Mouse (Mus musculus) left cerebral cortex, postnatal 14 days (tissue): ENCODE results near the gene Foxp1. TPM values are rescaled to one million over a fixed set of nuclear protein-coding genes. Genes with fewer than 3 reads are reported as not detected.

Source experiments
- DNase-seq, 2 experiments: peaks; one replicate each; pipeline ENCODE4 v3.0.0; 2021 to 2022; ENCODE audit warnings: low spot score in 2 of 2, mixed read lengths in 1 of 2
- intact Hi-C: fragments of 180-260 bp; cut with DNase I; formaldehyde crosslinking; loops from one replicate; pipeline ENCODE4 v1.15.1; 2025
- total RNA-seq, 2 experiments: library from RNA; stranded (reverse); gene quantifications; 2 replicates each; pipeline ENCODE4 v1.2.3; 2021

Gene Foxp1
- total RNA-seq, 2 experiments from 2014 or later: 137 to 149 TPM

GRCm38 (mm10) chr6:99035459-99036375 is 486.8 kb downstream of the Foxp1 start:
- intact Hi-C loops: no loop called here
- no peak for DNase-seq

GRCm38 (mm10) chr6:99033062-99033461 is 489.5 kb downstream of the Foxp1 start:
- no peak for DNase-seq
- intact Hi-C loops: no loop called here

- no peak for DNase-seq
- intact Hi-C loops: no loop called here
Observed at GRCm38 (mm10) chr6:99031321-99031903, 491.1 kb downstream of the Foxp1 start.

- intact Hi-C loops: no loop called here
- DNase-seq: no peak
Observed at GRCm38 (mm10) chr6:99030251-99030650, 492.3 kb downstream of the Foxp1 start.

DNA sequence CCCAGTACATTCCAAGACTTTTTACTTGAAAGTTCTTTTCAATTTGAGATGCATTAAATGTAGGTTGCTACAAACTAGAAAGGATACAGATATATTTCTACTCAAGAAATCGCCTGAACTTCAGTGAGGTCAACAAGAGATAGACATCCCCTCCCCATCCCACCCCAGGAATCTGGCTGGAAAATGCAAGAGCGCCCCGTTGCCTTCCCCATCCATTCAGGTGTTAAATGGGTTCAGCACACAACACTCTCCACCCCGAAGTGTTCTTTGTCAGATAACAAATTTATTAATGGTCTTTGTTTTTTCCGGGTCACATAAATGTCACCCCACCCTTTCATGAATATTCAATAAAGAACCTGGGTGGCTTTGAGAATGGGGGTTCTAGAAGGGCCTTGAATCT is 493.1 kb downstream of the Foxp1 start:
- intact Hi-C loops: loop anchor here (10.0 kb wide), 3 partner anchors 235 to 925 kb away; partner anchors contain the start of gene Foxp1

DNA sequence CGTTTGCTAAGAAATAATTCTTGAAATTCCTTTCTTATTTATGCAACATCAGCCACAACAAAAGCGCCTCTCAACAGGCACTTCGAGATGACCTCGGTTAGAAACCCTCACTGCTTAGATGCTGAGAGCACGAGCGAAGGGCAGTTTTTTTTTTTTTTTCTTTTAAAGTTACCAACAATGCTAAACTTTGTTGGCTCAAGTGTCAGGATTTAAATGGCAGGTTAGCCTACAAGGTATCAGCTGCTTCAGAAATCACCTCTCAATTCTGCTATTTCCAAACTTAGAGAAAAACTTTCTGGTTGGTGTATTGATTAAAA is 493.6 kb downstream of the Foxp1 start:
- DNase-seq: no peak
- intact Hi-C loops: loop anchor here (10.0 kb wide), 3 partner anchors 236 to 924 kb away; partner anchors contain the start of gene Foxp1

More for the DNA sequence above, 493.1 kb downstream of the Foxp1 start:
- no peak for DNase-seq

GRCm38 (mm10) chr6:99028161-99028988 is 494.1 kb downstream of the Foxp1 start:
- DNase-seq: peak in 1 of 2 experiments; percentile 58
- intact Hi-C loops: loop anchor here (10.0 kb wide), 3 partner anchors 236 to 924 kb away; partner anchors contain the start of gene Foxp1

GRCm38 (mm10) chr6:99027542-99028160 is 494.9 kb downstream of the Foxp1 start:
- intact Hi-C loops: loop anchor here (10.0 kb wide), 3 partner anchors 237 to 923 kb away; partner anchors contain the start of gene Foxp1
- no peak for DNase-seq

GRCm38 (mm10) chr6:99026635-99027541 is 495.6 kb downstream of the Foxp1 start:
- intact Hi-C loops: loop anchor here (10.0 kb wide), 3 partner anchors 238 to 922 kb away; partner anchors contain the start of gene Foxp1
- no peak for DNase-seq

GRCm38 (mm10) chr6:99026040-99026439 is 496.5 kb downstream of the Foxp1 start:
- intact Hi-C loops: loop anchor here (10.0 kb wide), 3 partner anchors 239 to 921 kb away; partner anchors contain the start of gene Foxp1
- no peak for DNase-seq

DNA sequence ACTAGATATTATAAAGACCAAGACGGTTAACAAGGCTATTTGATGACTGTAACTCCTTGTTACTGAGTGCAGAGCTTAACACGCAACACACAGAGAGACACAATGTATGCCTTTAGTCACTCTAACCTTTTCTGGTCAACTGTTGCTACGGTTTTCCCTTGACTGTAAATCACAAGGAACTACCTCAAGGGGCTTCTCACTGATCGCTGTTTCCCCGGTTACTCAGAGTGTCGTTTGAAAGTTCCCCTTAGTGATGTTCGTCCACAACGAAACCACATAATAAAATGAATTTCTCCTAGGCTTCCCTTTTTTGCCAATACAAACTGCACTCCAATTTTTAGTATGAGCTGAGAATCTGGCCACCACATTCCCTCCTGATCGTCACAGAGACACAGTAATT is 497.9 kb downstream of the Foxp1 start:
- intact Hi-C loops: loop anchor here (10.0 kb wide), 3 partner anchors 240 to 920 kb away; partner anchors contain the start of gene Foxp1
- no peak for DNase-seq

DNA sequence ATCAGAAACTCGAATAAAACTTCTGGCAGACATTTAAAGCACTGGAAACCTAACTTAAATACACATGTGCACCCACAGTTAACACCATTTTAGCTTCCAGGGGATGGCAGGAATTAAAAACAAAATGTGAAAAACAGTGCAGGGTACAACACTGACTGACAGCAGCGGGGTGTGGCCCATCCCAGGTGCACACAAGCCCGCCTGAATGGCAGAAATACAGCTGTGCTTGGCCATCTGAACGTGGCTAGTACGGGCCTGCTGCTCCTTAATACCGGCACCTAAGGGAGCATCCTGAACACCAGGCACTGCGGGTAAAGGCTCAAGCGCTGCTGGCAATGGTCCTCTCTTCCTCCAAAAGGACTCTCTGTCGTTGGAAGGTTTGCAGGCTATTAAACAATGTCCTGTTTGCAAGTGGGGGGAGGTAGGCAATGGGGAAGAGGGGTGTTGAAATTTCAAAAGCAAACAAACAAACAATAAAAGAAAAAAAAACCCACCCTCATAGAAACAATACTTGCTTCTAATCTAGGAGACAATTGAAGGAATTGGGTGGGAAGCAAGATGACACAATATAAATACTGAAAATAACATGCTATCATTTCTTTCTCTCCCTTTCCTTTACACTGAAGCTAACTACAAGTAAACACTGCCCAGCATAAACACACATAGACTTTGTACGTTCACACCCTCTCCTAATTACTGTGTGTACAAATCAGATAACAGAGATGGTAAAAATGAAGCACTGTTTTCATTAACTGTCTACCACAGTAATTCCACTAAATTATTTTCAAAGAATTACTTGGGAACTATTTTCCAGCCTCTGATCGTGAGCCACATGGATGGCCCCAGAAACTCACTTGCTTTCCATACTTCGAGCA is 501.7 kb downstream of the Foxp1 start:
- intact Hi-C loops: loop anchor here (10.0 kb wide), 3 partner anchors 244 to 916 kb away; partner anchors contain the start of gene Foxp1
- no peak for DNase-seq

DNA sequence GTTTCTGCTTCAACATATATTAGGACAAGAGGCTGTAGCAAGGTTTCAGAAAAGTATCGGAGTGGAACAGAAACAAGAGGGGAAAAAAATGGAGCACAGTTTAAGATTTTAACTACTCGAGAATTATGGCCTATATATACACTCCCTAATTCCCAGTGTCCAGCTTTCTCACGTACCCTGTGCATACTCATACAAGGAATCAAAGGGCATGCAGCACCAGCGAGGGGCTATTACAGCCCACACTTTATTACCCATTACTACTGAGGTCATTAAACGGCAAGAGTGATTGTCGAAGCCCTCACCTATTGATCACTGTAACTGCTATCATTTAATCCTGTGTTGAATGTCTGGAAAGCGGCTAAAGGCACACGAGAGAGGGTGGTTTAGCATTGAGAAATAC is 502.8 kb downstream of the Foxp1 start:
- intact Hi-C loops: loop anchor here (10.0 kb wide), 4 partner anchors 85 to 915 kb away; partner anchors contain the start of gene Foxp1
- DNase-seq: no peak

DNA sequence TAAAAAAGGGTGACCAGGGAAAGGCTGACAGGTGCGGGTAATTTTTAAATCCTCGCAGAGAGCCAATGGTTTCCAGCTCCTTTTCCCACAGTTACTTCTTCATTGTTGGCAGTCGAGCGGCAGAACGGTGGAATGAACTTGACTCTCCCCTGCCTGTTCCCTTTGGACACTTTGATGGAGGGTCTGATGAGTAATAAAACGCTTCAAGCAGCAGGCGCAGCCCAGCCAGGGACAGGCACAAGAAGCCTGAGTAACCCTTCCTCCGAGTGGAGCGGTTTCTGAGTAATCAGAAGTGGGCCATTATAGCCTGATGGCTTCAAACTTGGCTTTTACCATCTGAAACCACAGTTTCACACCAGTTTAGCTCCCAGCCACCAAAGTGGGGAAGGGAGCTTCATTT is 503.3 kb downstream of the Foxp1 start:
- no peak for DNase-seq
- intact Hi-C loops: loop anchor here (10.0 kb wide), 1 partner anchor 84 kb away; no protein-coding TSS in a partner anchor

DNA sequence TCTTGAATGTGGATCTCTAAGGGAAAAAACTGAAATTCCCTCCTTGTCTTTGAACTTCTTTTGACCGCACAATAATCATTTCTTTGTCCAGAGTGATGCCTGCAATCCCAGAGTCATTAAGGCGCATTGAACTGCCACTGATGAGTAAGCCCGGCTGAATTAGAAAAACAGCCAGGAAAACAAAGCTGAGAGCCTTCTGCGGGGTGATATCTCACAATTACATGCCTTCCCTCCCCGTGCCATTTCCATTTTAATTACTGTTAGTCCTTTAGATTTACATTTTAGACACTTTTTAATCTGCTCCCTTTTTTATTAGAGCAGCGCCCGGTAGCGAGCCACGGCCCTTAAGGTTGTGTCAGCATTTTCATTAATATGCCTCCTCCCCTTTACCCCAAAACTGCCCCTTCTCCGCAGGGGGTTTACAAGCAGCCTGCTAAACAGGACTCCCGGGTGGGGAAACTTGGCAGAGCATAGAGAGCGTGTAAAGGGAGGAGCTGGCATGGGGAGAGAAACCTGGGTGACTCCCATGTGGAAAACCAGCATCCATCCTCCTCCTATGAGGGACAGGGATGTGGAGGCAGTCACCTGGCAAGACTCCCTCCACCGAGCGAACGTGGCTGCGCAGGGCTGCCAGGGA is 508.5 kb downstream of the Foxp1 start:
- intact Hi-C loops: loop anchor here (10.0 kb wide), 1 partner anchor 79 kb away; no protein-coding TSS in a partner anchor
- no peak for DNase-seq

GRCm38 (mm10) chr6:99013119-99013865 is 509.2 kb downstream of the Foxp1 start:
- intact Hi-C loops: loop anchor here (10.0 kb wide), 1 partner anchor 78 kb away; no protein-coding TSS in a partner anchor
- DNase-seq: no peak
